Mouse (Mus musculus): ENCODE measurements at regions not wholly inside any gene's neighbourhood (a gene's known extent, or its start where the extent isn't known, plus 50 kb on each side); places are given as distances from the start of the nearest gene placed in this dataset.

- peak; percentile 57 for DNase-seq (ENCODE audit: low spot score)
Observed at GRCm38 (mm10) chr6:70714239-70714638, 77.8 kb downstream of the Rpia start.

GRCm38 (mm10) chr6:70713665-70714064 is 78.4 kb downstream of the Rpia start:
- no peak for DNase-seq (ENCODE audit: low spot score)

DNA sequence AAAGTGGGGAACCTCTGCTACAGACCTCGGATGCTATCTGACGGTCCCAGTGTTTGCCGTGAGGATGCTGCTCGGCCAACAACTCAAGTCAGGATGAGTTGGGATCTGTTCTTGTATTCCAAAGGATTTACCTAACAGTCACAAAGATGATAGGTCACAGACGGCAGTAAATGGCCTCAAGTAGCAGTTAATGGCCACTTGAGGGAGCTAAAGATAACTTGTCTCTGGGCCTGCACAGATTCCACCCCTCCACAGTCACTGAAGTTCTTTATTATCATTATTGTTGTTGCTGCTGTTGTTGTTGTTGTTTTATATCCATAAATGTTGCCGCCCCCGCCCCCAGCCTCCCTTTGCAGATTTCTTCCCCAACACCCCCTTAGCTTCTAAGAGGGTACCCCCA is 78.9 kb downstream of the Rpia start:
- DNase-seq (ENCODE audit: low spot score): no peak

DNA sequence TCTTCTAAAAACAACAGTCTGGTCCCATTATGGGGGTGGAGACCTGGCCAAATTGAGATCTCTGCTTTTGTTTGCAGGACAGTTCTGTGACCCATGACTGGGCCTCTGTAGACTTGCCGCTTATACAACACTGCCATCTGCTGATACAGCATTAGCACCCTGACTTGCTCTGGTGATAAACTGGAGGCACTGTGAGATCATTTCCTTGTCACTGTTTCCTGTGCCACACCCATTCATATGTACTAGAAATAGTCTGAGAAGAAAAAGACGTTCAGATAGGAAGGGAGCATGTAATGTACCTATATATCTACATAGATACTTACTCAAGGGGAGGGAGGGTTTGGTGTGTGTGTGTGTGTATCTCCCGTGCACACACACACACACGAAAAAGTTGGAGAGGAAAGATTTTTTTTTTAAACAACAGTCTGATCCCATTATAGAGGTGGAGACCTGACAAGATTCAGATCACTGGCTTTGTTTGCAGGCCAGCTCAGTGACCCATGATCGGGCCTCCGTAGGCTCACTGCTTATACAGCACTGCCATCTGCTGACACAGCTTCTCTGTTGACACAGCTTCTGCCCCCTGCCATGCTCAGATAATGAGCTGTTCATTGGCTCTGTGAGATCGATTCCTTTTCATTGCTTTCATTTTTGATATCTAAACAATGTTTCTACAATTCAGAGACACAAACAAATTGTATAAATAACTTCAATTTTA is 82.5 kb downstream of the Rpia start:
- DNase-seq (ENCODE audit: low spot score): peak; percentile 9

DNA sequence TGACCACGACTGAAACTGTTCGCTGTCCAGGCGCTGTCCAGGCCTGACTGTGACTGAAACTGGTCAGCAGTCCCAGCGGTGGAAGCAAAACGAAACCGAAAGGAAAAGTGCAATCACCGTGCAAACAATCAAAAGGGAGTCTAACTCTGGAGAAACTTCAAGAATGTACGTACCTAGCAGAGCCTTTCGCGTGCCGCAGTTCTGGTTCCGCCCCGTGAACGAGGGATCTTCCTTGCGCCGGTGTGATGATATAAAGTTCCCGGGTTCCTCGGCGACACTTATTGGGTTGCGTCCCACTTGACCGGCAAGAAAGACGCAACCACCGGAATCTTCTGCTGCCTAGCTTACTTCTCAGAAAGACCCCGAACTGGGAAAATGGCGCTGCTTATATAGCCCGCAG is 96.4 kb downstream of the Rpia start:
- no peak for DNase-seq (ENCODE audit: low spot score)
